Mouse (Mus musculus): ENCODE measurements around the gene Aldh3a2.
A peak's percentile ranks its signal among the peaks of the same experiment; 100 is the strongest.

Gene Aldh3a2

DNA sequence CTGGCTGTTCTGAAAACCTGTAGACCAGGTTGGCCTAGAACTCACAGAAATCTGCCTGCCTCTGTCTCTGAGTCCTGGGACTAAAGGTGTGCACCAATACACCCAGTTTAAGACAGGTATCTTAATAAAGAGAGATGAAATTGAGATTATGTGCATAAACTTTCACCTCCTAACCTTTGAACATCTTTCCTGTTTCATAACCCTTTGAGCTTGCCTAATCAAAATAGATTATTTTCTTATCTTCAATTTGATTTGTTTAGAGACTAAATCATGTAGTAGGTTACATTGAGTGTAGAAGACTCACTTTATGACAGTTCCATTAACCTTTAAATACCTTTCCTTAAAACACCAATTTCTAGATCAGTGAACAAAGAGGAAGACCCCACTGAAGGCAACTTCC lies 4.3 kb upstream of the Aldh3a2 start:
- no peak for DNase-seq (ENCODE audit: low spot score)

DNA sequence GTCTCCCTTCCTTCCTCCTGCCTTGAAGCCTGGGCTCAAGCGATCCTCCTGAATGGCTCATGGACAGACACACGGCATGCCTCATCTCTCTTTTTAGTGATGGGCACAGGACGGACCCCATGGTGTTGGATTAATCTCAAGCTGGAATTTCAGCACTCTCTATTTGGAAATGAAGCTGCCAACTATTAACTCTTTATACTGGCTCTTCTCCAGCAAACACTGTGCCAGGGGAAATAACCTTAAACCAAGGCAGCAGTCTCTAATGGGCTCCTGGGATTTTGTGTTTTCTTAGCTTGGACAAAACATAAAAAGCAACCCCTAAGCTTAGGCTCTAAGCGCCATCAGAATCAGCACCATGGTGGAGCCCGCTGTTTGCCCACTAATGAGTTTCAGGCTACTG lies 3.1 kb upstream of the Aldh3a2 start:
- no peak for DNase-seq (ENCODE audit: low spot score)

DNA sequence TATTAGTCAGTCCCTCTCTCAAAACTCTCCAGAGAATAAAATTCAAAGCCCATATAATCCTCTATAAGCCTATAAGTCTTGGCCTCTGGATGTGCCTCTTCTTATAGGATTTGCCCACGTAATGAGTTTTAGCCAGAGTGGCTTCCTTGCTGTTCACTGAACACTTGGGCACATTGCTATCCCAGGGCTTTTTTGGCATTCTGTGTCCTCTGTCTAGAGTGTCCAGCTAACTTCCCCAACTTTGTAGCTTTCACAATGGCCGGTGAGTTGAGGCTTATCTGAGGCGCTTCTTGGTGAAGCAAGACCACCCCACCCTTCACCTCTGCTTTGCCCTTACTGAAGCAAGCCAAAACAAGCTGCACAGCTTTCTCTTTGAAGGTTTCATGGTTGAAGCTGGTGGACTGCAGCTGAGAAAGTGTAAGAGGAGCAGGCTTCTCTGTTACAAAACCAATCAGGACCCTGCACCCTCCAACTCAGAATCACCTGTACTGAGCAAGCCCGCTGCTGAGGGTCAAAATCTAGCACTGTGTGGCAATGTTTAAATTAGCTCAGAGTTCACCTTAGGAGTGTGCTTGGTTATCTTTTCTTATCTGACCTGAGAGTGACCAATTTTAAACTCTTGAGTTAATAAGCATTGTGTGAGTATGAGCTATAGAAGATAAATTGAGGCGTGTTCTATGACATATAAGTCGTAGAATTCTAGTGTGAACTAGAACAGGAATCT lies 1.5 kb upstream of the Aldh3a2 start:
- DNase-seq (ENCODE audit: low spot score): no peak

DNA sequence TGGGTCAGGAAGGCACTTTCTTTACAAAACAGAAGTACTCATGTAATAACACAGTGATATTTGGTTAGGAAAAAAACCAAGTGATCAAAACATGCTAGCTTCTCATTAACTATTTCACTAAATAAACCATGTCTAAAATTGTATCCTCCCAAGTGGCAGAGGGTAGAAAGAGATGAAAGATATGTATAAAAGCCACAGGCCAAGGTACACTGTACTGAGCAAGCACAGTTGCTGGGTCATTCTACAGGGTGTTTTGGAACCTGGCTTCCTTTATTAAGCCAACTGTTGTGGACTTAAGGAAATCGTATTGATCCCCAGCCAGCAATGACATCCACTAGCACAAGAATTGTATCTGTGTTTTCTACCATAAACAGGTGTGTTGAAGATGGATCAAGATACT lies 3.4 kb downstream of the Aldh3a2 start:
- no peak for DNase-seq (ENCODE audit: low spot score)

DNA sequence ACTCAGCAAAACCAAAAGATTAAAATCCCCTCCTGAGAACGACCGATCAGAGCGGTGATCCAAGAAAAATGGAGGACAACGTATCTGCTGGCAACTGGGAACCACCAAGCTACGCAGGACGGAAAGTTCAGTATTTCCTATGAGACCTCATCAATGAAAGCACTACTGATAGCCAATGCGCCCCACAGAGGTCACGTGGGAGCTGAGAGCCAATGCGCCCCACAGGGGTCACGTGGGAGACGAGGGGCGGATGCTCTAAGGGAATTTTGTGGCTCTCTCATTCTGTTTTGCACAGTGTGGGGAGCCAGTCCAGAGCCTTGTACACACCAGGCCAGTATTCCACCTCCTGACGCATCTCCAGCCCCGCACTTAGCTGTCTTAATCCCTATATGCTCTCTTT lies 4.7 kb downstream of the Aldh3a2 start:
- no peak for DNase-seq (ENCODE audit: low spot score)

DNA sequence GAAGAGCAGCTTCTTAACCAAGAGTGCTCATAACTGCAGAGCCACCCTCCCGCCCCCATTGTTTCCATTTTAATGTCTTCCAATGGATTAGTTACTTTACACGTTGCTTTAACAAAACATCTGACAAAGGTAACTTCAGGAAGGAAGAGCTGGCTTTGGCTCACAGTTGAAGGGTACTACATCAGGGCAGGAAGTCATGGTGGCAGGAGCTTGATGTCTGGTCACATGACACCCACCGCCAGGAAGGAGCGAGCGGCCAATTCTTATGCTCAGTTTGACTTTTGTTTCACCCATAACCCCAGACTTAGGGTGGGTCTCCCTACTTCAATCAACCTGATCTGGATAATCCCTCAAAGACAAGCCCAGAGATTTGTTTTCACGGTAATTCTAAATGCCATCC lies 8.2 kb downstream of the Aldh3a2 start:
- DNase-seq (ENCODE audit: low spot score): no peak

DNA sequence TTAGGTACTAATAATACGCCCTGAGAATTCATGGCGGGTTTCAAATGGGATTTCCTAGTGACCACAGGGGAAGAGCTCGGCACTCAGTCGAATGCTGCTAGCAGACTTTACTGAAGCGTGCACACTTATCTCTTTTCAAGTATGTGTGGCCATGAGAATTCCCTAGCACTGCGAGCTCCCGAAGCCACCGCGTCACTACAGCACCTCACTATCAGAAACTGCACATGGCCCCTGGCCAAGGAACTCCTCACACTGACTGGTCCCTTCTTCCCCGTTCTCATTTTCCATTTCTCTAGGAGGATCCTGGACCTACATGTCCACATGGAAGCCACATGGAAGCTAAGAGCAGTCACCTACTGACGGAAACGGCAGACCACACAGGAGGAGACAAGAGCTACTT lies 14.5 kb downstream of the Aldh3a2 start:
- no peak for DNase-seq (ENCODE audit: low spot score)

DNA sequence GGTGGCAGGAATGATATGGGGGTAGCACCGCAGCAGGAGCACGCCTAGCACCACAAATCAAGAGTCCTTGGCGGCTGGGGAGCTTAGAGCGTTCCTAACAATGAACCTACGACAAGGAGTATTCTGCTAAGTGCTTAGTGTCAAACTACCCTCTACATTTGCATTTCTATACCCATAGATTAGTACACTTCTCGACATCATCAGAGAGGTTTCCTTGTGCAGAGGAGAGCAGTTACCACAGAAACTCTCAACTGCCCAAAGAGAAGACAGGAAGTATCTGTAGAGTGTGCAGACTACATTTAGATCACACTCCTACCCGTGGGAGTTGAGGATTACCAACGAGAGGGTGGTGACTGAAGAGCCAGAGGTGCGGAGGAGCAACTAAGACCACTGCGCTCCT lies 15.5 kb downstream of the Aldh3a2 start:
- DNase-seq (ENCODE audit: low spot score): no peak

DNA sequence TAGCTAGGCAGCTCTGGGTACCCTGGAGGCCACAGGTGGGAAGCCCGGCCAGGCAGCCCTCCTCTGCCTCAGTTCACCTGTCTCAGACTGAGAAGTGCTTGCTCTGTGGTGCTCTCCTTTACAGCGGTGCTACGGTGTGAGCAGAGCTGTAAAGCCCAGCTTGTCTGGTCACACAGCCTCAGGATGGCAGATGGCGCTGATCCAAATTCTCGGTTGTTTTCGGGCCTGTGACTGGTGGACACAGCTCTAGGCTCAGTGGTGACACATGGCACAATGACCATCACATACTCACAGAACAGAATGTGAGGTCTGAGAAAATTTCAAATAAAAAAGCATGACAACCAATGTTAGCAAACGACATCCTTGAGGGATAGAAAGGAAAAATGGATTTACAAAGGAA lies 22.9 kb downstream of the Aldh3a2 start:
- DNase-seq (ENCODE audit: low spot score): no peak

DNA sequence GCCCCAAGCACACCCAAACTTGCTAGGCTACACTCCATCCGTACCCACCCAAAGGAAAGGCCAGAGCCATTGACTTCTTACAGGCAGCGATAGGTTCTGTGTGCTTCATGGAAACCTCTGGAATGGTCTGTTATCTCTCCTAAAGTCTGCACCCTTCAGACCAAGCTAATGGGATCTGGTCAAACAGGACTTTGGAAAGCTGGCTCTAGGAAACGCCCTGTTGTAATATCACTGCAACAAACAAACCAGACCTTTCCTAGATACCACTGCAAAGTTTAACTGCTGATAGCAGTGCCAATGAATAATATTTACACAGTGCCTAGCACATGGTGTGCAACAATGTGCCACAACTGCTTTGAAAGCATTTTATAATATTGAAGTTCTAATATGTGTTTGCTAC lies 31.2 kb downstream of the Aldh3a2 start:
- DNase-seq (ENCODE audit: low spot score): no peak

DNA sequence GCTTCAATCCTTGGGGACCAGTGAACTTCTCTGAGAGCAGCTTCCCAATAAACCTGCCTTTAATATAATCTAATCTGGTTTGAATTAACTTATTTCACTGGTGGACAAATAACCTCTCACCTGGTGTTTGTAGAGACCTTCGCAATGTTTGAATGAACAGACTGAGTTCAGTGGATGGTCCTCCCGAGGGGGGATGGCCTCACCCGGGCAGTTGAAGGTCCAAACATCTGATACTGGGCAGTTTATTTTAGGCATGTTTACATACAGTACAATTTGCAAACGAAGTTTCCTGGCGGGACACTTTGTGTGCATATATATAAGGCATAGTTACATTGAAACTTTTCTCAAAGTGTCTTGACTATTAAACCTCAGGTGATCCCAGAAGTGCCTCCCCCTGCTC lies 33.1 kb downstream of the Aldh3a2 start:
- no peak for DNase-seq (ENCODE audit: low spot score)

DNA sequence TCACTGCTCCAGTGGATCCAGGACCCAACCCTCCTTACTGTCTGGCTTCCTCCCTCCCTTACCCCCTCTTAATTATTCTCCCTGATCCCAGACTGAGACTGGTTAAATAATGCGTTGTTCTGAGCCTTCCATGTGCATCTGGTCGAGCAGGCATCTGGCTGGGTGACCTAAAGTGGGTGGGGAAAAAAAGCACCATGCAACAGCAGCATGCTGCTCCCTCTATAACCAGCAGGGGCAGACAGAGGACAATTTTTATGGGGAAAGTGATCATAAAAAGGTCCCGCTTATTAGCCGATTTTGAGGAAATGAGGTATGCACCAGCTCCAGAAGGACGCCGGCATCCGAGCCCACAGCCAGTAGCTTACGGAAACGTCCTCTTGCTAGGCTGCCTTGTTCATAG lies 35.9 kb downstream of the Aldh3a2 start:
- peak; percentile 81 for DNase-seq (ENCODE audit: low spot score)

DNA sequence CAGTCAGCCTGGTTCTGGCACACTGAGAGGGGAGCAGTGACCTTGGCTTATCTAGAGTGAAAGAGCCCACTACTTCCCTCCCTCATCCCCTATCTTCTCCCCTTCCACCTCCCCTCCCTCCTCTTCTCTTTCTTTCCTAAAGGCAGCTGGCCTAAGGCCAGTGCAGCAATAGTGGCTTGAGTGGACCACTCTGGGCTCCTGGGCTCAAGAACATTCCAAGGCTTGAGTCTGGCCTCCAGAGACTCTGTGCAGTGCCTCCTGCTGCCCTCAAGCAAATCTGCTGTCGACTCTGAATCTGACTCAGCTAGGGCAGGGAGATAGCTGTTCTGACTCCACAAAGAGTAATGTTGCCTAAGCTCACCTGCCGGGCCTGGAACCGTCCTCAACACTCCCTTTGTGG lies 38.9 kb downstream of the Aldh3a2 start:
- no peak for DNase-seq (ENCODE audit: low spot score)

DNA sequence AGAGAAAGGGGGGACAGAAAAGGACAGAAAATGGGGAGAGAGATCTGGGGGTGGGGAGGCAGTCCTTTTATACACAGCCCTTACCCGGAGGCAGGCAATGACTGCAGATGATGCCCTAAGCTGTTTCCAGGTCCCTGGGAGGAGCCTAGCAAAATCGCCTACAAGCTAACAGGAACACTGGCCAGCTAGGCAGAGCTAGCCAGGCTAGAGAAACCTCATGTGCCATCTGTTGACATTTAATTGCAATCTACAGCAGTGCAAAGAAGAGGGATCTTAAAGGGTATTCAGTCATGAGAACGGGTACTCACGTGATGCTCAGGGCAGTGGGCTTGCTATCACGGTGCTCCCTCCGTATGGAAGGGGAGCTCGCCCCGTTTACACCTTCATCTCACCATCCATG lies 39.4 kb downstream of the Aldh3a2 start:
- no peak for DNase-seq (ENCODE audit: low spot score)

DNA sequence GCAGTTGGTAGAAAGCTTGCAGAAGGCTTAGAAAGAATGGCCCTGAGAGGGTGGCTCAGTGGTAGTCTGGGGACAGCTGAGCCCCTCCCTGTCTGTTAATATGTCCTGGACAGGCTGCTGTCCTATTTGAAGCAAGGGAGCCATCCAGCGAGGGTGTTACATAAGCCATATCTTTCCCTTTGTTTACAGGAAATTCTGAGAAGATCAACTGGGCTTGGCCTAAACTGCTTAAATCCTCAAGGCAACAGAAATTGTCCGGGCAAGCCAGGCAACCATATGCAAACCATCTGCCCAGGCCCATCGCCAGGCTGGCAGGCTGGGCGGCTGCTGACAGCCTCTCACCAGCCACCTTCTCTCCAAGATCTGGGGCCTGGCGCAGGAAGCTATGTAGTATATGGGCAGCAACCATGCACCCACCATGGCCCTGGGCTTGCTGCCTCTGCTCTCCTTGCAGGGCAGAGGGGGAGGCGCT lies 41.3 kb downstream of the Aldh3a2 start:
- no peak for DNase-seq (ENCODE audit: low spot score)

DNA sequence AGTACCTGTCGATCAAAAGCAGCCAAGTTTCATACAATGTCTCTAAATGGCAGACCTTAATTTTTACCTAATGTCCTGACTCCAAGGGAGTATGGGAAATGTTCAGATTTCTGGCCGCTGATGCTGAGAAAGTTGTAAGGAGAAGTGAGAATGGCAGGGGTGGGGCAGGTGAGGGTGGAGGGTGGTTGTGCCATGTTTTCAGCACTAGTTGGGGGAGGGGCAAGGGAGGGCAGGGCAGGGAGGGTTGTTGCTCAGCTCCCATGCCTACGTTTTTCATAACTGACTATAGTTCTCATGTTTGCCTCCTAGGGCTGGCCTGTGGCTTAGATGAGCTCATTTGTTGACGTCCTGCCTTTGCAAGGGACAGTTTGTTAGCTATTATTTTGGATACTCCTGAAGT lies 41.8 kb downstream of the Aldh3a2 start:
- no peak for DNase-seq (ENCODE audit: low spot score)

DNA sequence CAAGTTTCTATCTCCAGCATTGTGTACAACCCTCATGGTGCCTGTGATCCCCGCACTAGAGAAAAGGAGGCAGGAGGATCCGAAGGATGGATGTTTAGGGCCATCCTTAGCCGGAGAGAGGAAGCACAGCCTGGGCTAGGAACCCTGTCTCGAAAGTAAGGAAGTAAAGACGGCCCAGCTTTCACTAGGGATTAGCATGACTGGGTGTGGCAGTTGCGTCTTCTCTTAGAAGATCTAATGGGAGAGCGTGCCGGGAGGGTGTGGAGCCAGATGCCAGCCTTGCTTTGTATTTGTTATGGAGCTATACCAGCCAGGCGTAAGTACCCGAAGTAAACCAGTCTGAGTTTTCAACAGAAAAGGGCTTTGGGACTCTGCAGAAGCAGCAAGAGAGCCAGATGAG lies 42.4 kb downstream of the Aldh3a2 start:
- DNase-seq (ENCODE audit: low spot score): no peak

DNA sequence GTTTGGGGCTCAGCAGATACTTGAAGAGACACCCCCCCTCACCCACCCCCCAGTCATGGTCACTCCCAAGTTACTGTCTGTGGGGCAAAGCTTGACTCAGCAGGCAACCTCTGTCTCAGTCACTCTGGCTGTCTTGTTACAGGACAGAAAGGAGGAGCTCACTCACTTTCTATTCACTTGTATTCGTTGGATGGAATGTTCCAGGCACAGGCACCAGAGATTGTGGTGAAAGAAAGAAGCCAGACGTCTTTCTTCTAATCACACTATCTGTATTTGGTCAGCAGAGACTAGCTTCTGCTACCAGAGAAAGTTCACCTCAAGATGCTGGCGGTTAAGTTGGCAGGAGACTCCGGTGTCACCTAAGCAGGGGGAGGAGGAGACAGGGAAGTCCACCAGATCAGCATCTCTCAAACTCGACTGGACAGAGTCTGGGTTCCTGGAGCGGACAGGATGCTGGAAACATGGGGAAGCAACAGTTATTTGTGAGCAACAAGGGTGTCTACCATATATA lies 43.0 kb downstream of the Aldh3a2 start:
- DNase-seq (ENCODE audit: low spot score): no peak

DNA sequence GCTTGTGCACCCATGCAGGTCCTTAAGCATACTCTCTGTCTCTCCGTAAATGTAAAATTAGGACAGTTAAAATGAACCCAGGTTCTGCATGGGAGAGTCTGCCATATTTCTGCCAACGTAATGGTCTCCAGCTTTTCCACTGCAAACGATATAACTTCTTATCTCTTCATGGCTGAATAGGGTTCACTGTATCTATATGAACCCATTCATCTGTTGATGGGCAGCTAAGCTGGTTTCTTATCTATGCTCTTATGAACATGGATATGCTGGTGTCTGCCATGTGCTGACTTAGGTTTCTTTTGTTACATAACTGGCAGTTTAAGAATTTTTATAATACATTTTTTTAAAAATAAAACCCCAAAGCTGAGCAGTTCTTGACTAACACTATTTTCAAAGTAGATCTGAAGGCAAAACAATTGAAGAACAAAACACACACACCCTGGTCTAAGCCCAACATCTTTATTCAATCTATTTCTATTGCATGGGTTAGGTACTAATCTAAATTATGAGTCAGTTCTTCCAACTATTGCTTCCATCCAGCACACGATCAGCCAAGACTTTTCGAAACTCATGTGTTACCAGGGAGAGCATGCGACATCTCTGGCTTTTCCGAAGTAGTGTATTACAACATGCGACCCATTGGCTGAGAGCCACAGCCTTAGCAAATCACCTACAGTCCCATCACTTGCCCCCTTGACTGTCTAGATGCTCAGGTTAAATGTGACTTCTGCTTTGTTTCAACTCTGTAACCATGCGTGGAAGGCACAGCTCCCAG lies 44.1 kb downstream of the Aldh3a2 start:
- no peak for DNase-seq (ENCODE audit: low spot score)

DNA sequence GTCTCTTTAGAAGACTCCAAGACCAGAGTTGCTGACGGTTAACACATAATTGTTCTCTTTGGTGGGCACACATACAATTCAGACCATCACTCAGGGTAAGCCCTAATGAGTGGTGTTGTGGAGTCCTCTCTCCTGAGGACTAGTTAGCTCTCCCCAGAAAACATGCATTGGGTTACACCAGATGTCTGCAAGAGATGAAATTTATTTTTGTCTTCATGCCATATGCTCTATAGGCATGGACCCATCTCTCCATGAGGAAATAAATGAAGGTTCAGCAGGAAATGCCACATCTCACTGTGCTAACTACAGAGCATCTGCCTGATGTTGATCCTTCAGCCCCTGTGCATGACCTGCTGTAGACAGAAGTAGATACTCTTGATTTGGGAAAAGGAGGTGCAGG lies 45.3 kb downstream of the Aldh3a2 start:
- no peak for DNase-seq (ENCODE audit: low spot score)

DNA sequence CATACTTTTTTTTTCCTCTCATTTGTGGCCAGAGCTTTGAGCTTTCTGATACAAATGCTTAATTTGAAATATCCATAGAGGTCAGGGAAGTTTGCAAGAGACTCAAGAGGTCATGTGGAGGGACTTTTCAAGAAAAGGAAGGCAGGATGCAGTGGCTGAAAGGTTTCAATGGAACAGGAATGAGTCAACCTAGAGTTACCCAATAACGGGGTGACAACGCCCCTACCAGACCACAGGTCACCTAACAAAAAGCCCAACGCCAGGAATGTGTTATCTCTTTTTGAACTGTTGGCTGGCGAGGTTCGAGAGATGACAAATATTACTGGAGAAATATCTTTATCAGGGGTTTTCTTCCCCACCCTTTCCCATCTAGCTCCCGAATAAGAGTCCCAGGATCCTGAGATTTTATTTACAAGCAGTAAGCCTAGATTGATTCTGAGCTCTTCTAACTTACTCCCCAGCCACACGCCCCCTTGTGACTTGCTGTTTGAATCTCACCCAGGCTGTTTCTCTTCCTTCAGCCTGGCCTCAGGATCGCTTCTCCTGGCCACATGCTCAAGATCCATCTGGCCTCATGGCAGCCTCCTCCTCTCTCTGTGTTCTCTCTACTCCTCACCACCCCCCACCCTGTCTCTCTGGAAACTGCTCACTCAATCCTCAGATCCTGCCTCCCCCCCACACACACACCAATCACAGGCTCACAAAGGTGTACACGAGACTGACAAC lies 46.9 kb downstream of the Aldh3a2 start:
- peak; percentile 21 for DNase-seq (ENCODE audit: low spot score)

DNA sequence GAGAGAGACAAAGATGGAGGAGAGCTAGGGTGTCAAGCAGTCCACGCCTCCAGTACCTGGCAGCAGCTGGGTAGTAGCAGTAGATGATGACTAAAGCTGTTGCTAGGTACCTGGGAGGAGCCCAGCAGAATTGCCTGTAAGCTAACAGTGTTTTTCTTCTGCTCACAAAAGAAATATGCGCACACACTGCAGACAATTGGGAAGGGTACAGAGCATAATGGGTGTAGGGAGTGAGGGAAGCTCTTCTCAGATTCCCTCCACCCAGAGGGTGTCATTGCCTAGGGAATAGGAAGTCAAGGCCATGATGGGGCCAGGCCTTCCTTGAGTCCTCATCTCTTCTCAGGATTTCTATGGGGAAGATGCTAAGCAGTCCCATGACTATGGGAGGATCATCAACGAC lies 51.3 kb downstream of the Aldh3a2 start:
- DNase-seq (ENCODE audit: low spot score): no peak

DNA sequence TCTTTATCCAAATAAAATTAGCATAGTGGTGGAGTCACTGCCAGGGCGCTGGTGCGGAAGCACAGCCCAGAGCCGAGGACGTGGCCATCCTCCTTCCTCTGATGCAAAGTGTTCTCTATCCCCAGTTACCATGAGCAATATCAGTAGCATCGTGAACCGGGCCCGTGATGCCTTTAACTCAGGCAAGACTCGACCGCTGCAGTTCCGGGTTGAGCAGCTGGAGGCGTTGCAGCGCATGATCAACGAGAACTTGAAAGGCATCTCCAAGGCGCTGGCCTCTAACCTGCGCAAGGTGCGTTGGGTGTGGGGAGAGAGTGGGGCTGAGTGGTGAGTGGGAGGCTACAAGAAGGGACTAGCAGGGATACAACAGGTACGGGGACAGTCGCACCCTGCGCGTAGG lies 55.2 kb downstream of the Aldh3a2 start:
- DNase-seq (ENCODE audit: low spot score): peak; percentile 5

Data from embryo, embryonic 10.5 days (tissue).